Mouse (Mus musculus): ENCODE measurements around the gene Ip6k3. TPM values are rescaled to one million over a fixed set of nuclear protein-coding genes. Genes with fewer than 3 reads are reported as not detected.

The Ip6k3 gene
- polyA plus RNA-seq, 2 experiments: 0.04 TPM; not detected in 1

DNA sequence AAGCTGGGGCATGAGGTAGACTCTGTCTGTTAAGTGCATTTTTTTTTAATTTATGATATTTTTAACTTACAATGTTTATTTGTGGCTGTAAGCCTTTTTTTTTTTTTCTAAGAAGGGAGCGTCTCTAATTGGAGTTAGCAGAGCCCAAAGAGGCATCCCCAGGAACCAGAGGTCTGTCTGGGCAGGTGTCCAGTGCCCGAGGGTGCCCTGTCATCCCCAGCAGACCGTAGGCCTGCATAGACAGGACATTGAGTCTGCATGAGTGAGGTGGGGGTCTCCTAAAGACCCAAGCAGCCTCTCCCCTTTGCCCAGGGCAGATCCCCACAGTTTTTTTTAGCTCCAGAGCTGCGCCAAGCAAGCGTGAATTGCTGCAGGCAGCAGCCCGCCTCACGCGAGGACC is 11.8 kb downstream of the Ip6k3 start:
- DNase-seq (ENCODE audit: low read depth in 3 of 3, low spot score in 3 of 3) (no peak), ATAC-seq (ENCODE audit: insufficient read depth) (no peak)
- Histone ChIP-seq H3K9ac (replicated peaks) (no peak overlapping the region), H3K27ac (no peak overlapping the region), H3K4me1 (replicated peaks; ENCODE audit: control insufficient read depth in 2 of 2, insufficient read depth in 2 of 2, low read length in 1 of 2) (peaks cover 27 to 46% of the 10 kb centered on the region in 2 experiments), H3K27me3 (ENCODE audit: control insufficient read depth, insufficient read depth, low read length) (no peaks in the 10 kb centered on the region), H3K9me3 (ENCODE audit: control insufficient read depth, low read length) (no peaks in the 10 kb centered on the region), H3K4me2 (ENCODE audit: low read depth) (no peak overlapping the region), H3K36me3 (replicated peaks; ENCODE audit: control insufficient read depth, insufficient read depth, low read depth) (no peaks in the 10 kb centered on the region), H3K4me3 (ENCODE audit: insufficient read depth in 1 of 2, low read depth in 2 of 2, low read length in 2 of 2) (no peak overlapping the region)
- TF ChIP-seq EP300 (IDR thresholded peaks at IDR 0.05; ENCODE audit: low read depth) (no peak), CTCF (IDR thresholded peaks at IDR 0.05; ENCODE audit: low read depth) (no peak)
- WGBS (ENCODE audit: insufficient replicate concordance): 88% methylated on average over 8 of the region's 8 CpGs

- no peaks in the 10 kb centered on the region for H3K36me3 ChIP-seq (replicated peaks; ENCODE audit: control insufficient read depth, insufficient read depth, low read depth)
- ATAC-seq (ENCODE audit: insufficient read depth): no peak
- H3K4me3 ChIP-seq (ENCODE audit: insufficient read depth in 1 of 2, low read depth in 2 of 2, low read length in 2 of 2): no peak overlapping the region
- TF ChIP-seq EP300 (IDR thresholded peaks at IDR 0.05; ENCODE audit: low read depth) (no peak), CTCF (IDR thresholded peaks at IDR 0.05; ENCODE audit: low read depth) (no peak)
- 68% methylated on average over 6 of the region's 6 CpGs for WGBS (ENCODE audit: insufficient replicate concordance)
- H3K4me1 ChIP-seq (replicated peaks; ENCODE audit: control insufficient read depth in 2 of 2, insufficient read depth in 2 of 2, low read length in 1 of 2): peaks cover 27 to 46% of the 10 kb centered on the region in 2 experiments
- H3K9me3 ChIP-seq (ENCODE audit: control insufficient read depth, low read length): no peaks in the 10 kb centered on the region
- H3K27ac ChIP-seq: no peak overlapping the region
- no peak overlapping the region for H3K4me2 ChIP-seq (ENCODE audit: low read depth)
- no peaks in the 10 kb centered on the region for H3K27me3 ChIP-seq (ENCODE audit: control insufficient read depth, insufficient read depth, low read length)
- no peak for DNase-seq (ENCODE audit: low read depth in 3 of 3, low spot score in 3 of 3)
- H3K9ac ChIP-seq (replicated peaks): no peak overlapping the region
These were observed 12.7 kb downstream of the Ip6k3 start for GRCm38 (mm10) chr17:27154881-27155280.

DNA sequence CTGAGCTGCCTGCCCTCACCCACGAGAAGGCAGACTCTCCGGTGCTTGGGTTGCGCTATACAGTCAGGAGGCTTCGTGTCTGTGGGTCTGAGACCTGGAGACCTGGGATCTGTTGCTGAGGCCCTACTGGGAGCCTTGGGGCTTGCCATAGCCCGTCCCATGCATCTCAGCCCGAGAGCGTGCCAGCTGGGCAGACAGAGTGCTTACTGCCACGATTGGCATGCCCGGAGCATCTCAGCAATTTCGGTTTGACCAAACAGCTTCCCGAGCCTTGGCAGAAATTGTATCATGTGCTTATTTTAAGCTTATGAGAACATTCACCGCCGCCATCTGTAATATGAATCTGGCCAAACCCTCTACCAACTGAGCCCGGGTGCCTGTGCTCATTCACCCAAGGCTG is 13.3 kb downstream of the Ip6k3 start:
- ATAC-seq (ENCODE audit: insufficient read depth) (no peak), DNase-seq (ENCODE audit: low read depth in 3 of 3, low spot score in 3 of 3) (no peak)
- Histone ChIP-seq H3K4me2 (ENCODE audit: low read depth) (no peak overlapping the region), H3K4me1 (replicated peaks; ENCODE audit: control insufficient read depth in 2 of 2, insufficient read depth in 2 of 2, low read length in 1 of 2) (peaks cover 27 to 46% of the 10 kb centered on the region in 2 experiments), H3K4me3 (ENCODE audit: insufficient read depth in 1 of 2, low read depth in 2 of 2, low read length in 2 of 2) (no peak overlapping the region), H3K9ac (replicated peaks) (no peak overlapping the region; the same call in 1 of the 2 replicates), H3K9me3 (ENCODE audit: control insufficient read depth, low read length) (no peaks in the 10 kb centered on the region), H3K27me3 (ENCODE audit: control insufficient read depth, insufficient read depth, low read length) (no peaks in the 10 kb centered on the region), H3K27ac (peak overlapping the region; percentile 92; the same call in 1 of the 2 replicates), H3K36me3 (replicated peaks; ENCODE audit: control insufficient read depth, insufficient read depth, low read depth) (no peaks in the 10 kb centered on the region)
- TF ChIP-seq EP300 (IDR thresholded peaks at IDR 0.05; ENCODE audit: low read depth): no peak
- no peak for TF ChIP-seq CTCF (IDR thresholded peaks at IDR 0.05; ENCODE audit: low read depth)
- WGBS (ENCODE audit: insufficient replicate concordance): 89% methylated on average over 14 of the region's 14 CpGs

GRCm38 (mm10) chr17:27153773-27154193 is 13.8 kb downstream of the Ip6k3 start:
- no peak overlapping the region for H3K4me3 ChIP-seq (ENCODE audit: insufficient read depth in 1 of 2, low read depth in 2 of 2, low read length in 2 of 2)
- H3K4me2 ChIP-seq (ENCODE audit: low read depth): no peak overlapping the region
- H3K36me3 ChIP-seq (replicated peaks; ENCODE audit: control insufficient read depth, insufficient read depth, low read depth): no peaks in the 10 kb centered on the region
- peak overlapping the region; percentile 3 for H3K9ac ChIP-seq (replicated peaks)
- H3K9me3 ChIP-seq (ENCODE audit: control insufficient read depth, low read length): no peaks in the 10 kb centered on the region
- 69% methylated on average over 9 of the region's 9 CpGs for WGBS (ENCODE audit: insufficient replicate concordance)
- TF ChIP-seq EP300 (IDR thresholded peaks at IDR 0.05; ENCODE audit: low read depth) (no peak), CTCF (IDR thresholded peaks at IDR 0.05; ENCODE audit: low read depth) (no peak)
- H3K27ac ChIP-seq: peak overlapping the region; percentile 92
- no peak for DNase-seq (ENCODE audit: low read depth in 3 of 3, low spot score in 3 of 3)
- peaks cover 27 to 46% of the 10 kb centered on the region in 2 experiments for H3K4me1 ChIP-seq (replicated peaks; ENCODE audit: control insufficient read depth in 2 of 2, insufficient read depth in 2 of 2, low read length in 1 of 2)
- ATAC-seq (ENCODE audit: insufficient read depth): no peak
- no peaks in the 10 kb centered on the region for H3K27me3 ChIP-seq (ENCODE audit: control insufficient read depth, insufficient read depth, low read length)

- Histone ChIP-seq H3K9me3 (ENCODE audit: control insufficient read depth, low read length) (no peaks in the 10 kb centered on the region), H3K4me1 (replicated peaks; ENCODE audit: control insufficient read depth in 2 of 2, insufficient read depth in 2 of 2, low read length in 1 of 2) (peaks cover 27 to 46% of the 10 kb centered on the region in 2 experiments)
- peak; percentile 83 to 91 (median 84) for DNase-seq (ENCODE audit: low read depth in 3 of 3, low spot score in 3 of 3)
These were observed 14.4 kb downstream of the Ip6k3 start for GRCm38 (mm10) chr17:27152976-27153723.

More at GRCm38 (mm10) chr17:27152976-27153723, 14.4 kb downstream of the Ip6k3 start:
- H3K27me3 ChIP-seq (ENCODE audit: control insufficient read depth, insufficient read depth, low read length): no peaks in the 10 kb centered on the region
- 24% methylated on average over 8 of the region's 8 CpGs for WGBS (ENCODE audit: insufficient replicate concordance)
- peak overlapping the region; percentile 42 for H3K4me2 ChIP-seq (ENCODE audit: low read depth)
- H3K4me3 ChIP-seq (ENCODE audit: insufficient read depth in 1 of 2, low read depth in 2 of 2, low read length in 2 of 2): no peak overlapping the region
- TF ChIP-seq EP300 (IDR thresholded peaks at IDR 0.05; ENCODE audit: low read depth): peak; percentile 97
- peak; percentile 31 for TF ChIP-seq CTCF (IDR thresholded peaks at IDR 0.05; ENCODE audit: low read depth)
- H3K9ac ChIP-seq (replicated peaks): peak overlapping the region; percentile 3
- peak; percentile 97 for ATAC-seq (ENCODE audit: insufficient read depth)
- no peaks in the 10 kb centered on the region for H3K36me3 ChIP-seq (replicated peaks; ENCODE audit: control insufficient read depth, insufficient read depth, low read depth)
- H3K27ac ChIP-seq: peak overlapping the region; percentile 92

Measured in liver, embryonic 14.5 days (tissue).